Mouse (Mus musculus) cerebellum, postnatal 25 days (tissue): ENCODE results near the gene Exosc8.

Source experiments
- DNase-seq, 2 experiments: peaks; one replicate each; pipeline ENCODE4 v3.0.0; 2021; ENCODE audit warnings: mixed read lengths in 2 of 2

The Exosc8 gene

DNA sequence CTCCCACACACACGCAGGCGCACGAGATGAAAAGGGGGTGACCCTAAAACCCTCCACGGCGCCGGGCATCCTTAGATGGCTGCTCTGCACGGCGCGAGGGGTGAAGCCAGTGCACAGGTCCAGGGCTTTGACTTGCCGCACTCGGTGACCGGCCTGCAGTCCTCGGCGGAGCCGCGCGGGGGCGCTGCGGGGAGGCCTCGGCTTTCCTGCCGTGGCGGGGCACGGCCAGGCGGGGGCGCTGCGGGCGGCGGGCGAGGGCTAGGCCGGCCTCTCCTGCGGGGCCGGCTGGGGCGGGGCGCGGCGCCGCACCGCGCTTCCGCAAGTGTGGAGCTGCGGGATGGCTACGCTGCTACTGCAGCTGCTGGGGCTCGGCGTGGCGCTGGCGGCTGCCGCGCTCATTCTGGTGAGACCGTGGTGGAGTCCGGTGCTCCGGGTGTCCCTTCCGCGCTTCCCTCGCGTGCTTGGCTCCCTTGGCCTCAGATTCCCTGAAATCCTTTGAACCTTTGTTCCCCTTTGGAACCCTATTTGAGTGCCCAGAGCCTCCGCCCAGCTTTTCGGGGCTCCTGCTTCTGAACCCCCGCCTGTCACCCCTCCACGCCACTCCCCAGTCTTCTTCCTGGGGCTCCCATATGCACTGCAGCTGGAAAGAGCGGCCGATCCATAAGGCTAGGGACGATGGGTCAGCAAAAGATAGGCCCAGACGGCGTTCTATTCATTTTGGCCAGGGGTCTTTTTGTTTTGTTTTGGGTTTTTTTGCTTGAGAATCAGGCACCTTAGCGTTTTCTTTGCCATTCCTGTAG lies at the start of gene Exosc8, which contains the start of gene Alg5:
Exosc8 (minus strand) TSS at position 147 of the 800 bp plus-strand sequence.
Alg5 (plus strand) TSS at position 293 of the 800 bp plus-strand sequence.
- peak; percentile 96 to 98 for DNase-seq

- DNase-seq: no peak
Observed at GRCm38 (mm10) chr3:54775989-54776631, 40.9 kb upstream of the Exosc8 start.

GRCm38 (mm10) chr3:54773613-54774012 lies 38.4 kb upstream of the Exosc8 start:
- no peak for DNase-seq

DNA sequence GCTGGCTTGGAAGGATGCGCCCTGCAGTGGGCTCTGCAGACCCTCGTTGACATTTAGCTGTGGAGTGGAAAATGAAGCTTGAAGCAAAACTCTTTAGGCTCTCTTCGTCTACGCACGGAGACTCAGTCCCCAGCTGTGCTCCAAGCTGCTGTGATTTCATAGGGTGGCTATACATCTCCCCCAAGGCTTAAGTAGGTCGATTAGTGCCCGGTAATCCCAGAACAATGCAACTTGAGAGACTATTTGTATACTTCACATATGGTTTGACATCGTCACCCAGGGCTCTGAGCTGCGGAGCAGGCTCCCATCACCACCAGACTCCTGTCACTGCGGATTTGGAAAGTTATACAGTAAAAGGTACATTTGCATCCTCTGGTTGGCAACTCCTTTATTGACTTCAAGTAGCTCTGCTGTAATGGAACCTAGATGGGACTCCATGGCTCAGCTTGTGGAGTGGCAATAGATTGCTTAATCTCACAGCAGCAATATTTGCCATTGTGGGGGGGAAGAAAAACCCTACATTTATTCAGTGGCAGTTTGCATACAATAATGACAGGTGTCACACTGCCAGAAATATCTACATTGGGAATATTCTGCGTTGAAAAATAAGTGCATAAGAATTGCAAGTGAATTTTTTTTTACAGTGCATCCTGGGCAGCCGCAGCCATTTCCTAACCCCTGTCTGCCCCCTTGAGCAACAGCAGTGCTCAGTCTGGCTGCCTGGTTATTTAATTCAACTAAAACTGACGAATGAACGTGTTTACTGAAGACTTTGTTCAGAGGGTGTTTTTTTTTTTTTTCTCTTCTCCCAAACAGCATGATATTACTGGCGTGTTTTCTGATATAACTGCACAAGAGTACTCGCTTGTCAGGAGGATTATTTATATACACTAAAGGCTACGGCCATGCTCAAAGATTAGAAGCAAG lies 34.4 kb upstream of the Exosc8 start:
- DNase-seq: no peak

- no peak for DNase-seq
Observed at GRCm38 (mm10) chr3:54768592-54768991, 33.4 kb upstream of the Exosc8 start.

GRCm38 (mm10) chr3:54766811-54767210 lies 31.6 kb upstream of the Exosc8 start:
- DNase-seq: no peak

DNA sequence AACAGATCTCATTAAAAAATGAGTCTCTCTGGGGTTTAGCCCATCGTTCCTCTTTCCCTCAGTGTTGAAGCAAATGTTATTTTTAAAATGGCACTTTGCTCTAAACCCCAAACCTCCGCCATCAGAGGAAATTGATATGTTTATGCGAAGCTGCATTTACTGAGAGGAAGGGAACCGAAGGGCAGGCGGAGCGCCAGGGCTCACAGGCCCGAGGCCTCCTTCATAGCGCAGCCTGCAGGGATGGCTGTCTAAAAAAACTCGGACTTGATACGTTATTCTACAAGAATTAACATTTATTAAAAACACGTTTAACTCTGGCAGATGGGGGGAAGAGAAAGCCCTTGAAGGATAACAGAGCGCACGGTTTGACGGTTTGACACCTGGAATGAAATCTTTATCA lies 30.8 kb upstream of the Exosc8 start:
- no peak for DNase-seq

DNA sequence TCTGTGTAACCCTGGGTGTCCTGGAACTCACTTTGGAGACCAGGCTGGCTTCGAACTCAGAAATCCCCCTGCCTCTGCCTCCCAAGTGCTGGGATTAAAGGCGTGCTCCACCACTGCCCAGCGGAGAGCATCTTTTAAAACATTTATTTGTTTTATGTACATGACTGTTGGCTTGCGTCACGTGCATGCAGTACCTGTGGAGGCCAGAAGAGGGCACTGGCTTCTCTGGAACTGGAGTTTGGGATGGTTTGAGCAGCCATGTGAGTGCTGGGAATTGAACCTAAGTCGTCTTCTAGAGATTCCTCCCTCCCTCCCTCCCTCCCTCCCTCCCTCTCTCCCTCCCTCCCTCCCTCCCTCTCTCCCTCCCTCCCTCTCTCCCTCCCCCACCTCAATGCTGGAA lies 30.3 kb upstream of the Exosc8 start:
- peak in 1 of 2 experiments; percentile 37 for DNase-seq

DNA sequence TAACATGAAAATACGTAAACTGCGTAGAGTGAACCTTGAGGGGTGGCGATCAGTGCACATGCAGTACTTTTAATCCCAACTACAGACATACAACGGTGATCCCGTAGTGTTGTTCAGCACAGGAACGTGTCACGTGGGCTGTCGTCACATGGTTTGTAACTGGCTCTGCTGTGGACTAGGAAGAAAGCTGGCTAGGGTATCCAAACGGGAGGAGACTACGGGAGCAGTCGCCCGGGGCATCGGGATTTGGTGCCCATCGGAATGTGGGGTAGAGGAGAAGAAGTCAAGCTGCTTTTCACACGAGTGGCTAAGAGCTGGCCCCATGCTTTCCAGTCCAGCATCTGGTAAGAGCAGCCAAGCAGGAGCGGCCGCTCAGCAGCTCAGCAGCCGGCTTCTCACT lies 29.2 kb upstream of the Exosc8 start:
- DNase-seq: peak; percentile 49 to 66

DNA sequence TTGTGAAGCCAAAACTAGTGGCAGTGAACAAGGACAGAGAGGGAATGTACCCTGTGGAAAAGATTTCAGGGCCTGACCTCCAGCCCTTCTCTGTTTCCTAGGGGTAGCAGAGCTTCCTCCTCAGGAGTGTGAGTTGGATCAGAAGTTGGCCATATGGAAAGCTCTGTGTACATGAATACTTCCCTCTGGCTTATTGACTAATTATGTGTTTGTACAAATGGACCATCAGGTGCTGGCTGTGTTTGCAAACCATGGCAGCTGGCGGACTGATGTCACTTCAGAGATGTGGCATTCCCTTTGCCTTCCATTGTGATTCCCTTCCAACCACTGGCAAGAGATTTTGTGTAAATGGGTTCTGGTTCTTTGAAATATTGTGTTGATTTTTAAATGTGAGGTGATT lies 26.1 kb upstream of the Exosc8 start:
- DNase-seq: no peak

DNA sequence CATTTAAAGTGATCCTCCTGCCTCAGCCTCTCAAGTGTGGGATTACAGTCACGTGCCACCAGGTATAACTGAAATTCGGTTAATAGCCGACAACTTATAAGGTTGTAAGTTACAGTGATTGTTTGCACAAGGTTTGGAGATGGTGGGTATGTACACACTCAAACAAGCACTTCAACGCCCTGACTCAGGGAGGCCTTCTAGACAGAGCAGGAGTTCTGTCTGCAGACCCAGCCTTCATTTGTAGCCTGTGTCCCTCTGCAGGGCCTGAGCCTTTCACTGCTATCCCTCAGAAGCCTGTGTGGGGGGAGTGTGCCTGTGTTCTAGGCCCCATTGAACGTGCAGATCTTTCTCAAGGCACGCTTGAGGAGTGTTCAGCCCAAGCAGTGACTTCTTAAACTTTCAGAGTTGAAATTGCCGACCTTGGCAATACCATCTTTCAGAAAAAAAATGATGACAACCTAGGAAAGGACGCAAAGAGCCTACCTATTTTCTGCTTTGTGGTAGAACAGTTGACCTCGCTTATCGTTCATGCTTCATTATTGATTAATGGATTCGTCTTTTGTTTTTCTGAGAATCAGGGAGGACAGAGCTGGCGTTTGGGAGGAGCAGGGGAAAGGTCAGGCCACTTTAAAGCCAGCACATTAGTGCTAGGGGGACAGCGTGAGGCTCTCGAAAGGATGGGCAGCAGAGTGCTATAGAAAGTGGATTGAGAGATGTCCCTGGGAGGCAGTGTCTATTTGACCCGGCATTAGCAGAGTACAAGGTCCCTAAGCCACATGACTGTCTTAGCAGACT lies 25.3 kb upstream of the Exosc8 start:
- DNase-seq: no peak

- no peak for DNase-seq
Observed at GRCm38 (mm10) chr3:54759211-54759610, 24.0 kb upstream of the Exosc8 start.

- DNase-seq: no peak
Observed at GRCm38 (mm10) chr3:54757446-54757845, 22.3 kb upstream of the Exosc8 start.

DNA sequence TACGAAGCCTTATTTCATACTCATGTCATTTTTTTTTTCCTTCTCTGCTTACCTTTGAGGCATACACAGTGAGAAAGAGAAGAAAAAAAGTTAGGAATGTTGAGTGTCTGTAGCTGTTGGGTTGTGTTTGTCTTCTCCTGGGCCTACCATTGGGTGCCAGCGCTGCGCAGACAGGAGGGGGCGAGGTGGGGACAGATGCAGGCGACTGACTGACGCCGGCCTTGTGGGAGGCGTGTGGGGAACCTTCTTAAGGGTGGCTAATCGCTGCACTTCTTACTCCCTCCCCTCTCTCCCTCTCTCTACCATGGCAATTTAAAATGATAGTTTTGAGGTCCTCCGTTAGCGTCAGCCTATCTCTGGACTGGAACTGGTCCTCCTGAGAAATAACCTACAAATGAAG lies 20.9 kb upstream of the Exosc8 start:
- peak; percentile 39 to 53 for DNase-seq

DNA sequence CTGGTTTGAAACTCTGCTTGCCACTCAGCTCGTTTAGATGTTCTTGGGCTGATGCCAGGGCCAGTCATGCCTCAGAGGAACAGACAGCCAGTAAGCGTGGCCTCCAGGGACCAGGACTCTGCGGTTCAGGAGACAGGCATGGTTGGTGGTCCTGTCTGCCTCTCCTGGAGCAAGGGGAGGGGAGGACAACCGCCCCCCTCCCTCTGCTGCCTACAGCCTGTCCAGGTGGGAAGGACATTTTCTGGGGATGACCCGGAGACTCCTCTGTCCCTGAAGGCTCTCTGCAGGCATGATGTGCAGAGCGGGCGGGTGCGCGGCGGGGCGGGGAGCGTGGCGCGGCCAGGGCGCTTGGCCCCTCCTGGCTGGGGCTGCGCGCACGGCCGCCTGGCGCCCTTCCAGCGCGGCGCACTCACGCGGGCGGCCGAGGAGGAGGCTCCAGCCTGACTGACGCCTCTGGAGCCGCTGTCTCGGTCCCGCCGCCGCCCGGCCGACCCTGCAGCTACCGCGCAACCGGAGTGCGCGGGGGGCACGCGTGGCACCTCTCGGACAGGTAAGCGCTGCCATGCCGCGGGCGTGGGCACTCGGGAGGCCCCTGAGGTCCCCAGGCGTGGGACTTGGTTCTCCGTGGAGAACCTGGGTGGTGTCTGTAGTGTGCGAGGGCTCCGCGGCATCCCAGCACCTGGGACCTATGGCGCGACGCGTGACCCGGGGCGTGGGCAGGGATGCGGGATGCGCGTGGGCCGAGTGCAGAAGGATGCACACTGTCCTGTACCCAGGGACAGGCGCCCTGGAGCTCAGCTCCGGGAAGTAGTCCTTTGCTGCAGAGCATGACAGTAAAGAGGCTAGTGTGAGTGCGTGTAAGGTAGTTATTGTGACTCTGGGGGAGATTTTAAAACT lies 20.2 kb upstream of the Exosc8 start, which contains the start of gene Smad9:
Smad9 (plus strand) TSS at position 438 of the 897 bp plus-strand sequence.
- DNase-seq: peak; percentile 74 to 83

DNA sequence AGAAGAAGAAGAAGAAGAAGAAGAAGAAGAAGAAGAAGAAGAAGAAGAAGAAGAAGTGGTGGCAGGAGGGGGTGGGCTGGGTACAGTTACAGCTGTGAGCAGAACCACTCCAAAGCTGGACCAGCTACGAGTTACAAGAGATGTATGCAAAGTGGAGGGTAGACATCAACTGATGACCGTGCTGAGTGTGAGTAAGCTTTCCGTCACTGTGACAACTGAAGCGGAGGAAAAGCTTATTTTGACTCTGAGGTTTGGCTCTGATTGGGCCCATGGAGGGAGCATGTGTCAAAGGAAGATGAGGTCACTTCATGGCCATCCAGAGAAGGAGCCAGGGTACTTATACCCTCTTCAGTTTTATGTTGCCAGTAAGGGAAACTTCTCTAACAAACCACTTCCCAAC lies 18.2 kb upstream of the Exosc8 start:
- DNase-seq: no peak

GRCm38 (mm10) chr3:54745799-54746198 lies 10.6 kb upstream of the Exosc8 start:
- peak; percentile 17 to 47 for DNase-seq

DNA sequence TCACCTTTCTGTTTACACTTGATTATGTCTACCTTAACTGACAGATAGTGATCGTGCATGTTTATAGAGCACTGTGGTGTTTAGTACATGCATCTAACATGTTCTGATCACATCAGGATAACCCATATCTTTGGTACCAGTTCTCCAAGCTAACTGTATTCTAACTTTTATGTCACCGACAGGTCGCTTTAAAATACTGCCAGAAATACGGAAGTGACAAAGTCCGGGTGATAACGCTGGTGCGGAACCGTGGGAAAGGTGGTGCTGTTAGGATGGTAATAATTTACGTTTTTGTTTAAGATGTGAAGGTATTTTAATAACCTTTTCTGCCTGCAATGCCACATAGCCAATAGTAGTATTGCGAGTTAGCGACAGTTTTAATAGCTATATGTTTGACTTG lies 6.8 kb upstream of the Exosc8 start:
- no peak for DNase-seq

DNA sequence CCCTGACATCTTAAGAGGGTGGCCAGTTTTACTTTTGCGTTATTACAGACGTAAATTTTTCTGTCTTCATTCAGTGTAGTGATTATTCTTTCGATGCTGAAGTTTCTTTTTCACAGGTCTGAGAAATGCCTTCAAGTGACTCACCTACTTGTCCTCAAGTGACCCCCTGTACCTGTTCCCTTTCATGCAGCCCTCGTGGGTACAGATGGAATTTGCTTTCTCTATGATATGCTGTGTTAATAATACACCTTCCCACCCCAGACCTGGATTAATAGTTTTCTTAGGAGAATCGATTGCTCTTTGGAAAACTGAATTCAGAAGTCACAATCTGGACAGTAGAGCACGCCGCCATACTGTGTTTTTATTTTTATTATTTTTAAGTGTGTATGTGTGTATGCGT lies 2.1 kb upstream of the Exosc8 start:
- no peak for DNase-seq

DNA sequence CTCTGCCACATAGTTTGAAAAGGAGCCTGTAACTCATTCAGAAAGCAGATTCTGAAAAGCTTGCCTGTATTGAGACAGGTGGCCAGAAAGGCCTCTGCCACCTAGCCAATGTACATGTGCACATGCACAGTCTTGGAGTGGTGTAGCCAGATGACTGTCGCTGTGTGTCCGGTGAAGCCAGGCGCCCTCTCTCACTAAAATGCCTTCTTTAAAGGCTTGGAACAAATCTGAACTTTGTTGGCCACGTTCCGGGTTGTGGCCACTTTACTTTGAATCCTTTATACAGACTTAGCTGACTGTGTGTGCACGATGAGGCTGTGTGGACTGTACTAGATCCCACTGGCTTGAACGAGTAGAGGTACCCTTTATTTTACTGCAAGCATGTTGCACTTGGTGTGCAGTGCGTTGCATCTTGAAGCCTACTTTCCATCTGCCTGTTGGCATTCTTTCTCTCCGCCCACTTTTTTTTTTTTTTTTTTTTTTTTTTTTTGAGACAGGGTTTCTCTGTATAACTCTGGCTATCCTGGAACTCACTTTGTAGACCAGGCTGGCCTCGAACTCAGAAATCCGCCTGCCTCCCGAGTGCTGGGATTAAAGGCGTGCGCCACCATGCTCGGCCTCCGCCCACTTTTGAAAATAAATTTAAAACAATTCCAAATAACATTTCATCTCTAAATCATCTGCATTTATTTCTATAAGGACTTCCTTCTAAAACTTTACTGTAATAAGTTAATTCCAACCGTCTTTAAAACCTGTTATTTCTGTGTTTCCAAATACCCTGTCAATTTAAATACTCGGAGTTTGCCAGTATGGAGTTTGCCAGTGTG lies 1.1 kb upstream of the Exosc8 start:
- DNase-seq: peak; percentile 19 to 30
